Mouse (Mus musculus): ENCODE measurements around the gene Rad51b.

DNA sequence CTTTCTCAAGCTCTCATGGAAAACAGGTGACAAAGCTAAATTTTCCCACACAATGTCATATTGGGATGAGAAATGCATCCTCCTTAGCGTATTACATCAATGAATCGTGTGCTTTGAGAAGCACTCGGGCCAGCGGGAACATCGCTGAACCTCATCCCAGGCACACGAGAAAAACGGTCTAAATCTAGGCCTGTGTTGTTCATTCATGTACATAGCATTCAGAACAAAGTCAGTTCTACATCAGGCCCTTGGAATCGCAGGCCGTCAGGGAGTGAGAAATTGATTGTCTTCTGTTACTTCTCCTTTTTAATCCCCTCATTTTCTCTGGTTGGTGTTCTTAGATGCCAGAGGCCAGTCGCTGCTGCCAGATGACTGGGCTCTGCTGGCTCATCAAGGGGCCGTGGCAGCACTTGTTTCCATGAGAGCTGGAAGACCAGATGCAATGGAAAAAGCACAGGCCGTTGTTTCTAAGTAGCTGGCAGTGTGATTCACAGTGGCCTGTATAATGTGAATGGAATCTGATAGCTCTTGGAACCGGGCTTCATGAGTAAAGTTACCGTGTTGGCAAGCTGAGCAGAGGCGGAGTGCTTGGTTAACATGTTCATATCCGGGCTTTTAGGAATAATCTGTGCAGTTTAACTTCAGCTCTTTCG lies 191.6 kb downstream of the Rad51b start:
- TF ChIP-seq MAFK (IDR thresholded peaks at IDR 0.05; ENCODE audit: insufficient replicate concordance, low read length) = no peak
- no peak for TF ChIP-seq CTCF (conservative IDR thresholded peaks at IDR 0.05 in 1 of 2, IDR thresholded peaks at IDR 0.05 in 1 of 2; ENCODE audit: low read depth in 2 of 2, low read length in 2 of 2)
- no peak for TF ChIP-seq BHLHE40 (IDR thresholded peaks at IDR 0.05; ENCODE audit: low read depth, low read length)
- TF ChIP-seq TCF12 (IDR thresholded peaks at IDR 0.05; ENCODE audit: low read depth, low read length) = no peak
- TF ChIP-seq NELFE (IDR thresholded peaks at IDR 0.05; ENCODE audit: low read depth, low read length) = no peak
- no peak for TF ChIP-seq HCFC1 (IDR thresholded peaks at IDR 0.05; ENCODE audit: low read depth, low read length)
